ENCODE assay signal across 11 mouse cellular contexts in genomic region chr9:48817399-48817793, GRCm38 (mm10). TPM values are rescaled to one million over a fixed set of nuclear protein-coding genes. Genes with fewer than 3 reads are reported as not detected.
DNase-seq lines count a peak whose midpoint lies in the region; ATAC-seq lines count a peak whose summit lies in the region.
"Had no signal": no experiment of that assay in that cellular context is flagged by ENCODE, and none has a peak within 500 bp of the region (broad histone marks: within the 10 kb centered on the region; RNA-seq: fewer than 3 reads in every experiment).

No protein-coding gene starts in this region.

- no peak overlapping the region for H3K4me2 ChIP-seq in heart, embryonic 16.5 days (ENCODE audit: low read depth, low read length)

- H3K27me3 ChIP-seq in heart, embryonic 16.5 days (ENCODE audit: control insufficient read depth, insufficient read depth, low read length): peaks cover 1% of the 10 kb centered on the region; the same call in 1 of the 2 replicates

- WGBS in heart, embryonic 16.5 days: 52% methylated on average over 7 of the region's 7 CpGs

- intact Hi-C loops in left cerebral cortex, postnatal 10 days (cut with DNase I): no loop called here

- peaks cover 39% of the 10 kb centered on the region for H3K4me1 ChIP-seq in heart, embryonic 16.5 days (ENCODE audit: control insufficient read depth, insufficient read depth, low read length)

- peak overlapping the region; percentile 39; the same call in 1 of the 2 replicates for H3K9ac ChIP-seq in heart, embryonic 16.5 days (ENCODE audit: low read length)

- H3K4me3 ChIP-seq in heart, embryonic 16.5 days (ENCODE audit: low read length): no peak overlapping the region

- DNase-seq in adrenal gland, adult (ENCODE audit: inconsistent age in 2 of 2, low spot score in 1 of 2): peak; percentile 69 to 73
- no peak for DNase-seq in adrenal gland, adult 8-10 months
- DNase-seq in layer of hippocampus, adult 9-11 months: peak; percentile 67
- no peak for DNase-seq in layer of hippocampus, postnatal 25 days (ENCODE audit: extremely low spot score in 1 of 2, low spot score in 1 of 2)
- no peak for DNase-seq in left cerebral cortex, postnatal 10 days (ENCODE audit: extremely low spot score in 1 of 2, low spot score in 2 of 2)
- no peak for DNase-seq in embryo, embryonic 11 days
- DNase-seq: layer of hippocampus, postnatal 36 days; midbrain, embryonic 14.5 days; right cerebral cortex, postnatal 14 days had no signal

- peak; percentile 79 for ATAC-seq in heart, embryonic 16.5 days (replicated peaks; ENCODE audit: extremely low read depth, insufficient read depth, low FRiP score)
- ATAC-seq in monocyte, adult 5-6 weeks (replicated peaks; ENCODE audit: insufficient number of reproducible peaks, low FRiP score, low TSS enrichment, poor library complexity, severe bottlenecking): peak; percentile 88

- H3K9me3 ChIP-seq in heart, embryonic 16.5 days (replicated peaks; ENCODE audit: control insufficient read depth, low read length): no peaks in the 10 kb centered on the region

- no peaks in the 10 kb centered on the region for H3K36me3 ChIP-seq in heart, embryonic 16.5 days (ENCODE audit: control insufficient read depth, insufficient read depth)

- H3K27ac ChIP-seq in heart, embryonic 16.5 days (ENCODE audit: low read length): no peak overlapping the region

RNA-seq across cellular contexts. Expression of gene Zbtb16, which starts 18.6 kb away (rescaled TPM):
- 10 to 100 TPM; 35.2 to 79.6 (median 54.4) TPM for total RNA-seq in adrenal gland, adult 8-10 months (2022)
- total RNA-seq in layer of hippocampus, postnatal 25 days (2021): 100 to 1,000 TPM; 103 TPM
- polyA plus RNA-seq in heart, embryonic 16.5 days (2015; fragmentation: Nextera tagmentation; extraction: Ambion mirVana): 10.4 and 10.5 TPM in 2 replicates
- 25.8 to 37.9 TPM (median 29.0 TPM) in 3 replicates for total RNA-seq in monocyte, adult 5-6 weeks (2017)
- 10 to 100 TPM; 32.2 to 47.0 TPM for total RNA-seq in left cerebral cortex, postnatal 10 days (2021)

Comparison
In these comparisons a context has a peak if more than half of its experiments do, and no peak if none do; other contexts are left out.
1. DNase-seq: peak in adrenal gland, adult (2 of 2) and layer of hippocampus, adult 9-11 months (single experiment); none in adrenal gland, adult 8-10 months (single experiment), layer of hippocampus, postnatal 25 days (0 of 2), left cerebral cortex, postnatal 10 days (0 of 2) and embryo, embryonic 11 days (single experiment).